Mouse (Mus musculus) embryonic facial prominence, embryonic 14.5 days (tissue): ENCODE measurements around the gene Tbxa2r. TPM values are rescaled to one million over a fixed set of nuclear protein-coding genes. Genes with fewer than 3 reads are reported as not detected.

ENCODE experiments used
- ATAC-seq: fragments of 200-750 bp; cut with Nextera tagmentation; 2 replicates; pipeline ENCODE4 v1.8.0; 2017; ENCODE audit warnings: low read depth, moderate number of reproducible peaks, moderate TSS enrichment
- DNase-seq: peaks from one replicate; pipeline ENCODE4 v3.0.0-alpha.2; 2015; ENCODE audit warnings: low spot score
- H3K27ac ChIP-seq: fragments of 300-500 bp; sonication (generic); replicated peaks from 2 replicates; pipeline ENCODE4 v1.5.1; 2014; ENCODE audit warnings: low read depth, mild to moderate bottlenecking, low read length, moderate library complexity
- H3K27me3 ChIP-seq: fragments of 300-500 bp; sonication (generic); replicated peaks from 2 replicates; pipeline ENCODE4 v1.6.1; 2014; ENCODE audit warnings: low read length; ENCODE audit not compliant: control insufficient read depth, insufficient read depth
- H3K36me3 ChIP-seq: fragments of 300-500 bp; sonication (generic); 2 replicates; pipeline ENCODE4 v1.6.1; 2014; ENCODE audit warnings: low read length, mixed read lengths; ENCODE audit not compliant: control insufficient read depth, insufficient read depth
- H3K4me1 ChIP-seq: fragments of 300-500 bp; sonication (generic); 2 replicates; pipeline ENCODE4 v1.6.1; 2014; ENCODE audit warnings: antibody characterized with exemption, low read length; ENCODE audit not compliant: control insufficient read depth, insufficient read depth
- H3K4me2 ChIP-seq: fragments of 300-500 bp; sonication (generic); 2 replicates; pipeline ENCODE4 v1.6.1; 2014; ENCODE audit warnings: low read depth, mild to moderate bottlenecking, low read length, moderate library complexity, mixed read lengths
- H3K4me3 ChIP-seq: fragments of 300-500 bp; sonication (generic); 2 replicates; pipeline ENCODE4 v1.5.1; 2014; ENCODE audit warnings: low read depth, mild to moderate bottlenecking, low read length
- H3K9ac ChIP-seq: fragments of 300-500 bp; sonication (generic); 2 replicates; pipeline ENCODE4 v1.6.1; 2014; ENCODE audit warnings: low read depth, mild to moderate bottlenecking, low read length, moderate library complexity, mixed read lengths
- H3K9me3 ChIP-seq: fragments of 300-500 bp; sonication (generic); 2 replicates; pipeline ENCODE4 v1.6.1; 2016; ENCODE audit warnings: low read length; ENCODE audit not compliant: control insufficient read depth
- WGBS: fragments of 180-500 bp; shearing (Covaris S2); extraction: QIAGEN DNeasy Blood & Tissue Kit; methylation state at CpG from one replicate; pipeline ENCODE4 v1.1.7; 2014; 5-methylcytosine and 5-hydroxymethylcytosine counted together
- polyA plus RNA-seq: library from polyadenylated mRNA; unstranded; fragments of >200 nt; fragmentation: Nextera tagmentation; extraction: Ambion mirVana; gene quantifications from 2 replicates; pipeline ENCODE4 v1.2.1, GENCODE M21; 2014

Gene Tbxa2r
- polyA plus RNA-seq, 1 experiment from 2014 or later: 6.7 TPM

DNA sequence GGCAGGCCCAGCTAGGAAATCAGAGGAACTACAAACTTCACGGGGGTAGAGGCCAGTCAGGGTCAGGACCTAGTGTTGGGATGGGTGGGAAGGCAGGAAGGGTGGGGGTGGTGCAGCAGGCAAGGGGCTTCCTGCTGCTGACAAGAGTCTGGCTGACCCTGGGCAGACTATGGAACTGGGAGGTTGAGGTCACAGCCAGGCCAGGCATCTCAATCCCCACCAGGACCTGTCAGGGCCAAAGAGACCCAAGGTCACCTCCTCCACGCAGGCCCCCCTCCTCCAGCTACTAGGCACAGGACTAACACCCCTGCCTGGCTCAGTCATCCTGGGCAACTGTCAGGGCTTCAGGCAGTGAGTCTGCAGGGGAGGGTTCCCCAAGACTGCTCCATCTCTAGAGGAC lies 572 bp upstream of the Tbxa2r start:
- Histone ChIP-seq H3K9me3 (no peaks in the 10 kb centered on the region), H3K4me3 (no peak overlapping the region), H3K9ac (peak overlapping the region; percentile 34; the same call in 1 of the 2 replicates), H3K36me3 (peaks cover 44% of the 10 kb centered on the region), H3K27me3 (peaks cover 12% of the 10 kb centered on the region), H3K4me2 (0 out of 2 replicates have a peak overlapping the region, but pooled peaks have one; percentile 34), H3K27ac (no peak overlapping the region), H3K4me1 (peaks cover 24% of the 10 kb centered on the region)
- no peak for DNase-seq
- ATAC-seq: no peak
- WGBS: 23% methylated on average over 1 of the region's 2 CpGs

DNA sequence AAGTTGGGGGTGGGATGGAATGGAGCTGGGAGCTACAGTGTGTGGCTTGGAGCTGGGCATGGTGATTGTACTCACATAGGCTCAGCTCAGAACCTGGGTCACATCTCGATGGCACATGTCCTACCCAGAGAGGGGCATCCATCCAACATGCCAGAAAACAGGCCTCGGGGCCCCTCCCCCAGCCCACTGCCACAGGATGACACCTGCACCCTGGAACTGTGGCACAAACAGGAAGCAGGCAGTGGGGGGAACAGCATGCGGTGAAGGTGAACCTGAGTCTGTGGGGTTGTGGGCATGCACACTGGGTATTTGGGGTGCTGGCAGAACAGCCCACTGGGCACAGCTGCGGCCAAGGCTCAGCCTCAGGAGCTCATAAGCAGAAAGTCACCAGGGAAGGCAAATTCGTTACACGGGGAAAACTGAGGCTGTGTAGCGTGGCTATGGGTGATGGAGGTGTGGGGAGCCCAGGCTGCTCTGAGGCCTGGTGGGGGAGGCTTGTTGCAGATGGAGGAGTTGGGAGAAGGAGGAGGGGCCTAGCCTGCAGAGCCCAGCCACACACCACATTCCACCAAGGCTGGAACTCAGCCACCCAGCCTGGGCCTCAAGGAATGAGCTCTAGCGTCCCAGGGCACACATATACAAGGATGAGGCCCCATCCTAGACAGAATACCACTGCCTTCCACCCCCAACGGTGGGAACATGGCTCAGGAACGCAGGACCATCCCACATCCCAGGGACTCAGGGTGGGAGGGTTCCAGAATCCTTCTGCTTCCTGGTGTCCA lies 854 bp downstream of the Tbxa2r start:
- Histone ChIP-seq H3K9ac (peak overlapping the region; percentile 44), H3K36me3 (peaks cover 30% of the 10 kb centered on the region), H3K27ac (peak overlapping the region; percentile 90), H3K4me2 (peak overlapping the region; percentile 34), H3K4me3 (no peak overlapping the region), H3K9me3 (no peaks in the 10 kb centered on the region), H3K27me3 (peaks cover 18% of the 10 kb centered on the region), H3K4me1 (peaks cover 24% of the 10 kb centered on the region)
- DNase-seq (peak; percentile 94), ATAC-seq (peak; percentile 80)
- 55% methylated on average over 10 of the region's 10 CpGs for WGBS

DNA sequence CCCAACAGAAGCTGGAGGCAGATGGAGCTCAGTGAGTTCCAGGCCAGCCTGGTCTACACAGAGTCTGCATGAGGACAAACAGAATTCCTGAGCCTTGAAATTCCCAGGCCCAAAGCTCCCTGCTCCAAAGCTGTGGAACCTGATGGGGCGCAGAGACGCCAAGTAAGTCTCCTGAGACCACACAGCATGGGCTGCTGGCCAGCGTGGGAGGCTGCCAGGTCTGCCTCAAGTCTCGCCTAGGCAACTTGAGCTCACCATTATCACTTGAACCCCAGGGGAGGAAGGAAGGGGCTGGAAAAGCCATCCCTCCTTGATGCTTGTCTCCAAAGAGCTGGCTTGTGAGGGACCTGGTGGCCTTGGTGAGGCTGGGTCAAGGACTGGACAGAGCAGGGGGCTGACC lies 1.5 kb downstream of the Tbxa2r start:
- WGBS: 38% methylated on average over 4 of the region's 4 CpGs
- DNase-seq (peak; percentile 35), ATAC-seq (peak; percentile 1; the same call in 1 of the 2 replicates)
- peak overlapping the region; percentile 34 for H3K4me2 ChIP-seq
- H3K4me1 ChIP-seq: peaks cover 26% of the 10 kb centered on the region
- peak overlapping the region; percentile 90 for H3K27ac ChIP-seq
- H3K4me3 ChIP-seq: no peak overlapping the region
- peaks cover 24% of the 10 kb centered on the region for H3K36me3 ChIP-seq
- H3K9me3 ChIP-seq: no peaks in the 10 kb centered on the region
- H3K9ac ChIP-seq: peak overlapping the region; percentile 44
- H3K27me3 ChIP-seq: peaks cover 18% of the 10 kb centered on the region

DNA sequence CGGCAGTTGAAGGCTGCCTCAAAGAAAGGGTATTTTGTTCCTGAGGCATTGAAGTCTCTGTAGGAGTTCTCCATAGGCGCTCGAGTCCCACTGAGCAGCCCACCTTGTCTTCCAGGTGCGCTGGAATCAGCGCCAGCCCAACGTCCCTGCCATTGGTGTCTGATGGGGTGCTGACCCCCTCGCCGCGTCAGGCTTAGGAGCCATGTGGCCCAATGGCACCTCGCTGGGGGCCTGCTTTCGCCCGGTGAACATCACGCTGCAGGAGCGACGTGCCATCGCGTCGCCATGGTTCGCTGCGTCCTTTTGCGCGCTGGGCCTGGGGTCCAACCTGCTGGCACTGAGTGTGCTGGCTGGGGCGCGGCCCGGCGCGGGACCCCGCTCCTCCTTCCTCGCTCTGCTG lies 3.7 kb downstream of the Tbxa2r start:
- Histone ChIP-seq H3K27me3 (peaks cover 18% of the 10 kb centered on the region), H3K36me3 (peaks cover under 1% of the 10 kb centered on the region; the same call in 1 of the 2 replicates), H3K27ac (no peak overlapping the region), H3K9ac (peak overlapping the region; percentile 30; the same call in 1 of the 2 replicates), H3K4me3 (peak overlapping the region; percentile 5; the same call in 1 of the 2 replicates), H3K4me2 (no peak overlapping the region), H3K4me1 (peaks cover 36% of the 10 kb centered on the region), H3K9me3 (no peaks in the 10 kb centered on the region)
- 20% methylated on average over 26 of the region's 29 CpGs for WGBS
- DNase-seq (no peak), ATAC-seq (no peak)

DNA sequence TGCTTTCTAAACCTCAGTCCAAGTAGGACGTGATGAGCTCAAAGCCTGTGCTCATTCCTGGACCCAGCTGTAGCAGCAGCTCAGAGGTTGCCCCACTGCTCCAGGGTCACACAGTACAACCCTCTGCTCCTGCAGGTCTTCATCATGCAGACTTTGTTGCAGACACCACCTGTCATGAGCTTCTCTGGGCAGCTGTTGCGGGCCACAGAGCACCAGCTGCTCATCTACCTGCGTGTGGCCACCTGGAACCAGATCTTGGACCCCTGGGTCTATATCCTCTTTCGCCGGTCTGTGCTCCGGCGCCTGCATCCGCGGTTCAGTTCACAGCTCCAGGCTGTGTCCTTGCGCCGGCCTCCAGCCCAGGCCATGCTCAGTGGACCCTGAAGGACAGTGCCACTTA lies 5.8 kb downstream of the Tbxa2r start:
- H3K36me3 ChIP-seq: no peaks in the 10 kb centered on the region
- H3K9me3 ChIP-seq: no peaks in the 10 kb centered on the region
- H3K9ac ChIP-seq: 0 out of 2 replicates have a peak overlapping the region, but pooled peaks have one; percentile 20
- no peak for ATAC-seq
- H3K27me3 ChIP-seq: peaks cover 24% of the 10 kb centered on the region
- peaks cover 24% of the 10 kb centered on the region for H3K4me1 ChIP-seq
- no peak overlapping the region for H3K4me3 ChIP-seq
- no peak for DNase-seq
- H3K27ac ChIP-seq: no peak overlapping the region
- no peak overlapping the region for H3K4me2 ChIP-seq
- 69% methylated on average over 11 of the region's 11 CpGs for WGBS

DNA sequence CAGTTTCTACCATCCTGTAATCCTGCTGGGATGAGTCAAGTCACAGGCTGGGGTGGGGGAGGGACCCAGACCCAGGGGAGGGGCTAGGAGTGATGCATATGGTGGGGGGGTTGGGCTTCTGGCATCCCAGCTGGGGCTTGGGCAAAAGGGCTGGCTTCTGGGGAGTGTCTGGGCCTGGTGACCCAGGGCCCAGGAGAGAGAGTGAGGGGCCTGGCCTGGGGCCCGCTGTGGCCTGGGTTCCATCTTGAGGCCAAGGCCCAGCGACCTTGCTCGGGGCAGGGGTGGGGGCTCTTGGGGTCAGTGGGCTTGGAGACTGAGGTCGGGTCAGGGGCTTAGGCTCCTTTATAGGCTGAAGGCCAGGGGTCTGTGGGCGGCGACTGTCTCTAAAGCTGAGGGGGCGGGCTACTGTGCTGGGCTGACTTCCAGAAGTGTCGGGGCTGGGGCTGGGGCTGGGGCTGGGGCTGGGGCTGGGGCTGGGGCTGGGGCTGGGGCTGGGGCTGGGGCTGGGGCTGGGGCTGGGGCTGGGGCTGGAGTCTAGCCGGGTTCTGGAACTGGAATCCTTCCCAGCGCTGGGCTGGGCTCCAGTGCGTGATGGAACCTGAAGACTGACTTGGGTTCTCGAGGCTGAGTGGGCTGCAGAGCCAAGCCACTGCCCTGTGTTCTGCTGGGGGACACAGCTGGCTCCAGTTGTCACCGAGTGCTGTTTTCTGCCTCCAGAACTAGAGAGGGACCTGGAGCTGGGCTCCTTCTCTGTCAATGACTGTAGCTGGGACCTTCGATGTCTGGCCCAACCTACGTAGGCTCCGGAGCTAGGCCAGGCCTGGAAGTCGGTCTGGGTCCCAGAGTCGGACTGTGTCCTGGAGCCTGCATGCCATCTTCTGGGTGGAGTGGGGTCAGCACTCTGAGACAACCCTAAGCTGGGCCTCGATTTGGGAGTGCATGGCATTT lies 7.1 kb downstream of the Tbxa2r start:
- no peaks in the 10 kb centered on the region for H3K9me3 ChIP-seq
- H3K9ac ChIP-seq: 0 out of 2 replicates have a peak overlapping the region, but pooled peaks have one; percentile 45
- peak; percentile 55 for ATAC-seq
- peaks cover 24% of the 10 kb centered on the region for H3K27me3 ChIP-seq
- WGBS: 35% methylated on average over 14 of the region's 19 CpGs
- H3K4me3 ChIP-seq: no peak overlapping the region
- peak overlapping the region; percentile 8; the same call in 1 of the 2 replicates for H3K4me2 ChIP-seq
- H3K36me3 ChIP-seq: no peaks in the 10 kb centered on the region
- peaks cover 13% of the 10 kb centered on the region for H3K4me1 ChIP-seq
- peak overlapping the region; percentile 86 for H3K27ac ChIP-seq
- peak; percentile 68 for DNase-seq

DNA sequence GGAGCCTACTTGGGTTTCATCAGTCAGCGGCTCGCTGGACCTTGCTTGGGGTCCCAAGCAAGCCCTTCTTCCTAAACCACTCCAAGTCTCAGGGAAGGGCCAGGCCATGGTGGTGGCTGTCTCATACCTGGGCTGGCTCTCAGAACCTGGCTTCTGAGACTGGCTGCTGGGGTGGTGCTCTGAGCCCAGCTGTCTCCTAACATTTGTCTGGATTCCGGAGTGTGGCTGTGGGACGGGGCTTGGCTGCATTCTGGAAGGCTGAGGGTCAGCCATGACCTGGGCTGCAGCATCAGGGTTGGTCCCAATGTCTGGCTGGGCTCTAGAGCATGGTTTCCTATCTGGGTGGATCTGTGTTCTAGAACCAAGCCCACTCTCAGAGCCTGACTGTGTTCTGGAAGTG lies 8.0 kb downstream of the Tbxa2r start:
- no peak overlapping the region for H3K9ac ChIP-seq
- peaks cover 28% of the 10 kb centered on the region for H3K27me3 ChIP-seq
- H3K4me1 ChIP-seq: peaks cover 13% of the 10 kb centered on the region
- 85% methylated on average over 4 of the region's 4 CpGs for WGBS
- H3K9me3 ChIP-seq: no peaks in the 10 kb centered on the region
- DNase-seq: no peak
- no peak overlapping the region for H3K4me2 ChIP-seq
- no peak overlapping the region for H3K4me3 ChIP-seq
- no peak for ATAC-seq
- peak overlapping the region; percentile 86 for H3K27ac ChIP-seq
- no peaks in the 10 kb centered on the region for H3K36me3 ChIP-seq

DNA sequence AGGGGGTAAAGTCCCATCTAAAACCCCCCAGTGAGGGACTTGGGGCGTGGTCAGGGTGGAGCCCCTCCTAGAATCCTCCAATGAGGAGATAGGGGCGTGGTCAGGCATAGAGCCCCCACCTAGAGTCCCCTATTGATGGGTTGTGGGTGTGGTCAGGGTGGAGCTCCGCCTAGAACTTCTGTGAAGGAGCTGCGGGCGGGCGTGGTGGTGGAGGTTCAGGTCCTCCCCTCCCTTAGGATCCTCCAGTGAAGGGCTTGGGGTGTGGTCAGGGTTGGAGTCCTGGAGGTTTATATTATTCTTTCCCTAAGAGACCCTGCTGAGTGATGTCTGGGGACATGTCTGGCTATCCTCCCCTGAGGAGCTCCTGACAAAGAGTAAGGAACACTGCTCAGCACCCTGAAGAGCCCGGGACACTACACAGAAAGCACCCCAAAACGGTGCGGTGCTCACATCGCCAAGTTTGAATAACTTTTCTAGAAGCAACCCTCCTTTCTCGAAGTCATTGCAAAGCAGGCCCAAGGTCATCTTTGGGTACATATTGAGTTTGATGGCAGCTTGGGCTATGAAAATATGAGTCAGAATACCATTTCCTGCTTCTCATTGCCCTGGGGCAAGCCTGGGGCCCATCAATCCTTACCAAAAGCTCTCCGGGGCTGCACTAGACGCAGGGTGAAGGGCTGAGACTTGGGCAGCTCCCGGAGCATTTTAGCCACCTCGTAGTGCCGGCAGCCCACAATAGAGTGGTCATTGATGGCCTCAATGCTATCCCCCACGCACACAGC lies 12.2 kb downstream of the Tbxa2r start:
- Histone ChIP-seq H3K4me3 (no peak overlapping the region), H3K27me3 (peaks cover 47% of the 10 kb centered on the region), H3K9me3 (no peaks in the 10 kb centered on the region), H3K4me2 (no peak overlapping the region), H3K9ac (no peak overlapping the region), H3K36me3 (no peaks in the 10 kb centered on the region; the same call in 1 of the 2 replicates), H3K27ac (no peak overlapping the region), H3K4me1 (peaks cover 5% of the 10 kb centered on the region)
- ATAC-seq (no peak), DNase-seq (no peak)
- 33% methylated on average over 17 of the region's 17 CpGs for WGBS
